Mouse (Mus musculus): ENCODE data around the gene Rpl24.

GRCm38 (mm10) chr16:56019660-56020059 is 53.6 kb downstream of the Rpl24 start:
- TF ChIP-seq CTCF (IDR thresholded peaks at IDR 0.05; ENCODE audit: low read depth) (no peak), EP300 (IDR thresholded peaks at IDR 0.05; ENCODE audit: low read depth) (no peak)
